Mouse (Mus musculus) heart, adult 2 months (tissue): ENCODE results near the gene Cep135. TPM values are rescaled to one million over a fixed set of nuclear protein-coding genes. Genes with fewer than 3 reads are reported as not detected.

Experiments used
- DNase-seq, 2 experiments: peaks; one replicate each; pipeline ENCODE4 v3.0.0; 2021
- H3K27ac ChIP-seq: fragments of 200-600 bp; 2 replicates; pipeline ENCODE4 v1.8.1; 2022
- H3K27me3 ChIP-seq: fragments of 200-500 bp; 2 replicates; pipeline ENCODE4 v1.6.1; 2012; ENCODE audit warnings: mild to moderate bottlenecking, low read length, inconsistent platforms, mixed read lengths; ENCODE audit not compliant: control insufficient read depth, insufficient read depth
- H3K36me3 ChIP-seq: fragments of 200-500 bp; 2 replicates; pipeline ENCODE4 v1.6.1; 2012; ENCODE audit warnings: low read length, inconsistent platforms; ENCODE audit not compliant: control insufficient read depth, insufficient read depth
- H3K4me1 ChIP-seq: fragments of 200-500 bp; 2 replicates; pipeline ENCODE4 v1.6.1; 2011; ENCODE audit warnings: low read length; ENCODE audit not compliant: control insufficient read depth, insufficient read depth
- H3K4me3 ChIP-seq: fragments of 200-600 bp; 2 replicates; pipeline ENCODE4 v1.8.1; 2022
- H3K79me2 ChIP-seq: fragments of 200-500 bp; replicated peaks from 2 replicates; pipeline ENCODE4 v1.6.1; 2012; ENCODE audit warnings: mild to moderate bottlenecking, inconsistent platforms, low read length, moderate library complexity, mixed read lengths; ENCODE audit not compliant: control insufficient read depth, insufficient read depth
- H3K9ac ChIP-seq: fragments of 200-500 bp; 2 replicates; pipeline ENCODE4 v1.6.1; 2012; ENCODE audit warnings: low read depth, mild to moderate bottlenecking, control low read depth, inconsistent platforms, low read length, mixed read lengths
- CTCF ChIP-seq: fragments of 200-600 bp; IDR thresholded peaks from 2 replicates; pipeline ENCODE4 v1.8.1; 2022; ENCODE audit warnings: antibody characterized with exemption, mild to moderate bottlenecking, moderate library complexity
- EP300 ChIP-seq: fragments of 200-500 bp; IDR thresholded peaks from 2 replicates; pipeline ENCODE4 v1.6.1; 2011; ENCODE audit warnings: low read depth, low read length, control low read depth; ENCODE audit not compliant: insufficient read depth
- POLR2A ChIP-seq: fragments of 200-500 bp; IDR thresholded peaks from 2 replicates; pipeline ENCODE4 v1.6.1; 2011; ENCODE audit warnings: mild to moderate bottlenecking, low read depth, low read length, control low read depth; ENCODE audit not compliant: insufficient read depth
- WGBS: fragments of 180-500 bp; shearing (Covaris S2); methylation state at CpG from one replicate; pipeline ENCODE4 v1.1.7; 2018; 5-methylcytosine and 5-hydroxymethylcytosine counted together
- intact Hi-C: fragments of 180-260 bp; cut with DNase I; formaldehyde crosslinking; loops from one replicate; pipeline ENCODE4 v1.15.1; 2025
- polyA plus RNA-seq: library from polyadenylated mRNA; depleted of rRNA; stranded (reverse); fragments of >200 nt; gene quantifications from 2 replicates; pipeline ENCODE4 v1.2.3, GENCODE M21; 2012
- total RNA-seq, 2 experiments: library from RNA; stranded (reverse); gene quantifications; 2 replicates each; pipeline ENCODE4 v1.2.3; 2021

Cep135 gene
- total and polyA plus RNA-seq, 3 experiments: 0.94 to 3.5 (median 3.0) TPM

- H3K27me3 ChIP-seq: no peaks in the 10 kb centered on the region
- intact Hi-C loops: no loop called here
- TF ChIP-seq POLR2A: no peak
- peak; percentile 72 for TF ChIP-seq EP300
- H3K36me3 ChIP-seq: peaks cover 2% of the 10 kb centered on the region; the same call in 1 of the 2 replicates
- DNase-seq: peak; percentile 43 to 45
- H3K4me1 ChIP-seq: no peaks in the 10 kb centered on the region
- H3K79me2 ChIP-seq: no peaks in the 10 kb centered on the region
- no peak overlapping the region for H3K4me3 ChIP-seq
- no peak overlapping the region for H3K9ac ChIP-seq
- no peak overlapping the region for H3K27ac ChIP-seq
- WGBS: 30% methylated on average over 3 of the region's 3 CpGs
Observed at GRCm38 (mm10) chr5:76565321-76565720, 23.2 kb upstream of the Cep135 start.

GRCm38 (mm10) chr5:76574251-76574650 is 14.2 kb upstream of the Cep135 start:
- no peaks in the 10 kb centered on the region for H3K36me3 ChIP-seq
- intact Hi-C loops: no loop called here

GRCm38 (mm10) chr5:76577026-76577425 is 11.5 kb upstream of the Cep135 start:
- no peaks in the 10 kb centered on the region for H3K27me3 ChIP-seq
- no peak for TF ChIP-seq EP300
- no peak for TF ChIP-seq CTCF
- no peak for TF ChIP-seq POLR2A
- WGBS: 71% methylated on average over 3 of the region's 3 CpGs
- no peaks in the 10 kb centered on the region for H3K79me2 ChIP-seq
- H3K4me1 ChIP-seq: no peaks in the 10 kb centered on the region
- no peaks in the 10 kb centered on the region for H3K36me3 ChIP-seq
- no peak for DNase-seq
- intact Hi-C loops: no loop called here
- no peak overlapping the region for H3K27ac ChIP-seq
- no peak overlapping the region for H3K9ac ChIP-seq
- H3K4me3 ChIP-seq: no peak overlapping the region

More at GRCm38 (mm10) chr5:76574251-76574650, 14.2 kb upstream of the Cep135 start:
- no peaks in the 10 kb centered on the region for H3K27me3 ChIP-seq
- H3K9ac ChIP-seq: no peak overlapping the region
- no peak overlapping the region for H3K27ac ChIP-seq
- 75% methylated on average over 7 of the region's 7 CpGs for WGBS
- H3K79me2 ChIP-seq: no peaks in the 10 kb centered on the region
- H3K4me3 ChIP-seq: no peak overlapping the region
- no peak for DNase-seq
- H3K4me1 ChIP-seq: no peaks in the 10 kb centered on the region
- no peak for TF ChIP-seq POLR2A

GRCm38 (mm10) chr5:76585378-76585777 is 3.1 kb upstream of the Cep135 start:
- H3K36me3 ChIP-seq: no peaks in the 10 kb centered on the region
- H3K9ac ChIP-seq: no peak overlapping the region
- no peaks in the 10 kb centered on the region for H3K4me1 ChIP-seq
- intact Hi-C loops: loop anchor here (5.0 kb wide), 1 partner anchor 58 kb away; the partner anchor contains the start of gene Exoc1
- no peak for TF ChIP-seq POLR2A
- TF ChIP-seq CTCF: no peak
- TF ChIP-seq EP300: no peak
- 79% methylated on average over 2 of the region's 2 CpGs for WGBS
- H3K27me3 ChIP-seq: no peaks in the 10 kb centered on the region
- DNase-seq: no peak
- H3K79me2 ChIP-seq: no peaks in the 10 kb centered on the region
- no peak overlapping the region for H3K4me3 ChIP-seq
- no peak overlapping the region for H3K27ac ChIP-seq

- peak overlapping the region; percentile 88 for H3K27ac ChIP-seq
- no peak for TF ChIP-seq POLR2A
- TF ChIP-seq EP300: no peak
- no peak for TF ChIP-seq CTCF
- intact Hi-C loops: loop anchor here (5.0 kb wide), 1 partner anchor 62 kb away; the partner anchor contains the start of gene Exoc1
- H3K27me3 ChIP-seq: no peaks in the 10 kb centered on the region
- no peaks in the 10 kb centered on the region for H3K36me3 ChIP-seq
- H3K4me3 ChIP-seq: peak overlapping the region; percentile 82
- H3K9ac ChIP-seq: peak overlapping the region; percentile 91
- H3K79me2 ChIP-seq: no peaks in the 10 kb centered on the region
- WGBS: 9% methylated on average over 7 of the region's 7 CpGs
- H3K4me1 ChIP-seq: no peaks in the 10 kb centered on the region
- no peak for DNase-seq
Observed at GRCm38 (mm10) chr5:76589311-76589710, 813 bp downstream of the Cep135 start.

GRCm38 (mm10) chr5:76590009-76590408 is 1.5 kb downstream of the Cep135 start:
- Histone ChIP-seq H3K27me3 (no peaks in the 10 kb centered on the region), H3K36me3 (no peaks in the 10 kb centered on the region), H3K27ac (no peak overlapping the region), H3K4me3 (no peak overlapping the region), H3K9ac (no peak overlapping the region), H3K79me2 (no peaks in the 10 kb centered on the region), H3K4me1 (no peaks in the 10 kb centered on the region)
- no peak for DNase-seq
- TF ChIP-seq POLR2A: no peak
- intact Hi-C loops: no loop called here
- 81% methylated on average over 2 of the region's 2 CpGs for WGBS

- WGBS: 62% methylated on average over 9 of the region's 9 CpGs
Observed at GRCm38 (mm10) chr5:76591885-76592284, 3.4 kb downstream of the Cep135 start.

More at GRCm38 (mm10) chr5:76591885-76592284, 3.4 kb downstream of the Cep135 start:
- intact Hi-C loops: no loop called here
- TF ChIP-seq EP300 (no peak), CTCF (no peak), POLR2A (no peak)
- H3K4me1 ChIP-seq: no peaks in the 10 kb centered on the region
- no peak overlapping the region for H3K27ac ChIP-seq
- H3K79me2 ChIP-seq: no peaks in the 10 kb centered on the region
- H3K9ac ChIP-seq: no peak overlapping the region
- no peaks in the 10 kb centered on the region for H3K36me3 ChIP-seq
- H3K27me3 ChIP-seq: no peaks in the 10 kb centered on the region
- H3K4me3 ChIP-seq: no peak overlapping the region
- DNase-seq: no peak
